10 mouse cellular contexts compared by ENCODE assay signal in genomic region chr12:71040462-71040861, GRCm38 (mm10). TPM values are rescaled to one million over a fixed set of nuclear protein-coding genes. Genes with fewer than 3 reads are reported as not detected.
DNase-seq lines count a peak whose midpoint lies in the region; ATAC-seq lines count a peak whose summit lies in the region.
"Had no signal": no experiment of that assay in that cellular context is flagged by ENCODE, and none has a peak within 500 bp of the region (broad histone marks: within the 10 kb centered on the region; RNA-seq: fewer than 3 reads in every experiment).

No protein-coding gene starts in this region.

- H3K9ac ChIP-seq in intestine, embryonic 16.5 days (ENCODE audit: low read depth, low read length): no peak overlapping the region
- H3K9ac ChIP-seq in intestine, embryonic 15.5 days: no peak overlapping the region
- H3K9ac ChIP-seq in hindbrain, embryonic 11.5 days (ENCODE audit: low read depth, low read length): no peak overlapping the region
- H3K9ac ChIP-seq: midbrain, embryonic 12.5 days had no signal

- peaks cover 21% of the 10 kb centered on the region for H3K36me3 ChIP-seq in intestine, embryonic 16.5 days (ENCODE audit: control insufficient read depth, insufficient read depth, low read length)
- H3K36me3 ChIP-seq in intestine, embryonic 15.5 days: peaks cover 31% of the 10 kb centered on the region; the same call in 1 of the 2 replicates
- H3K36me3 ChIP-seq in hindbrain, embryonic 11.5 days (ENCODE audit: control insufficient read depth, insufficient read depth, low read length): 0 out of 2 replicates have a peak, but pooled peaks cover 2% of the 10 kb centered on the region

- H3K4me3 ChIP-seq in intestine, embryonic 16.5 days (ENCODE audit: low read length): no peak overlapping the region
- H3K4me3 ChIP-seq in intestine, embryonic 15.5 days (replicated peaks): no peak overlapping the region
- no peak overlapping the region for H3K4me3 ChIP-seq in hindbrain, embryonic 11.5 days (ENCODE audit: low read depth, low read length)
- H3K4me3 ChIP-seq: midbrain, embryonic 12.5 days had no signal

- no peaks in the 10 kb centered on the region for H3K4me1 ChIP-seq in intestine, embryonic 16.5 days (ENCODE audit: control insufficient read depth, insufficient read depth, low read length)
- H3K4me1 ChIP-seq in intestine, embryonic 15.5 days (replicated peaks): no peaks in the 10 kb centered on the region
- no peaks in the 10 kb centered on the region for H3K4me1 ChIP-seq in hindbrain, embryonic 11.5 days (replicated peaks; ENCODE audit: control insufficient read depth, insufficient read depth, low read length)
- H3K4me1 ChIP-seq: midbrain, embryonic 12.5 days had no signal

- peak; percentile 21; the same call in 1 of the 2 replicates for ATAC-seq in intestine, embryonic 16.5 days
- no peak for ATAC-seq in intestine, embryonic 15.5 days
- ATAC-seq in hindbrain, embryonic 11.5 days (ENCODE audit: low FRiP score): no peak
- ATAC-seq: Patski had no signal

- no peaks in the 10 kb centered on the region for H3K27me3 ChIP-seq in intestine, embryonic 16.5 days (replicated peaks; ENCODE audit: control insufficient read depth, insufficient read depth, low read length)
- no peaks in the 10 kb centered on the region for H3K27me3 ChIP-seq in intestine, embryonic 15.5 days (replicated peaks)
- no peaks in the 10 kb centered on the region for H3K27me3 ChIP-seq in hindbrain, embryonic 11.5 days (ENCODE audit: control insufficient read depth, insufficient read depth, low read length)
- H3K27me3 ChIP-seq: midbrain, embryonic 12.5 days; Patski had no signal

- H3K4me2 ChIP-seq in intestine, embryonic 16.5 days (ENCODE audit: low read depth, low read length): no peak overlapping the region
- H3K4me2 ChIP-seq in intestine, embryonic 15.5 days (replicated peaks): no peak overlapping the region
- no peak overlapping the region for H3K4me2 ChIP-seq in hindbrain, embryonic 11.5 days (replicated peaks; ENCODE audit: low read depth, low read length)
- H3K4me2 ChIP-seq: midbrain, embryonic 12.5 days had no signal

- peak; percentile 56 for DNase-seq in ZHBTc4 (ENCODE audit: low read depth, low spot score)
- DNase-seq in kidney, postnatal 10 days: peak; percentile 71
- peak; percentile 15 for DNase-seq in spleen, adult 12 weeks (ENCODE audit: low spot score)
- DNase-seq in yolk sac, embryonic 10.5 days (ENCODE audit: low spot score): no peak
- no peak for DNase-seq in layer of hippocampus, postnatal 36 days
- DNase-seq in hindbrain, embryonic 11.5 days (ENCODE audit: low spot score): no peak

- H3K9me3 ChIP-seq in intestine, embryonic 16.5 days (ENCODE audit: control insufficient read depth, low read length): no peaks in the 10 kb centered on the region
- H3K9me3 ChIP-seq in intestine, embryonic 15.5 days: no peaks in the 10 kb centered on the region
- H3K9me3 ChIP-seq in hindbrain, embryonic 11.5 days (ENCODE audit: control insufficient read depth, low read length): no peaks in the 10 kb centered on the region
- H3K9me3 ChIP-seq: midbrain, embryonic 12.5 days had no signal

- 85% methylated on average over 7 of the region's 7 CpGs for WGBS in intestine, embryonic 16.5 days
- 84% methylated on average over 7 of the region's 7 CpGs for WGBS in intestine, embryonic 15.5 days
- 95% methylated on average over 7 of the region's 7 CpGs for WGBS in hindbrain, embryonic 11.5 days

- no peak overlapping the region for H3K27ac ChIP-seq in intestine, embryonic 16.5 days (ENCODE audit: low read length)
- no peak overlapping the region for H3K27ac ChIP-seq in intestine, embryonic 15.5 days
- H3K27ac ChIP-seq in hindbrain, embryonic 11.5 days (ENCODE audit: low read depth, low read length): no peak overlapping the region
- H3K27ac ChIP-seq: midbrain, embryonic 12.5 days had no signal

RNA-seq across cellular contexts. Expression of gene Arid4a, which starts 24.7 kb away (rescaled TPM):
- 35.1 and 35.8 TPM in 2 replicates for polyA plus RNA-seq in intestine, embryonic 16.5 days (2015; fragmentation: Nextera tagmentation; extraction: Ambion mirVana)
- polyA plus RNA-seq in intestine, embryonic 15.5 days (2015; fragmentation: Nextera tagmentation; extraction: Ambion mirVana): 35.0 and 39.3 TPM in 2 replicates
- 10 to 100 TPM; 41.7 to 44.2 TPM for total RNA-seq in layer of hippocampus, postnatal 36 days (2021)
- 32.8 and 38.4 TPM in 2 replicates for polyA plus RNA-seq in hindbrain, embryonic 11.5 days (2014; fragmentation: Nextera tagmentation; extraction: Ambion mirVana)

Comparison
In these comparisons a context has a peak if more than half of its experiments do, and no peak if none do; other contexts are left out.
1. DNase-seq: peak in ZHBTc4 (single experiment), kidney, postnatal 10 days (single experiment) and spleen, adult 12 weeks (single experiment); none in yolk sac, embryonic 10.5 days (single experiment), layer of hippocampus, postnatal 36 days (0 of 2) and hindbrain, embryonic 11.5 days (single experiment).